In genomic region chr12:108037446-108037845, GRCm38 (mm10) we compare ENCODE assay signal across 12 mouse cellular contexts.
"Had no signal": no experiment of that assay in that cellular context is flagged by ENCODE, and none has a peak within 500 bp of the region (broad histone marks: within the 10 kb centered on the region; RNA-seq: fewer than 3 reads in every experiment).

No protein-coding gene starts in this region.

- H3K4me1 ChIP-seq: neural tube, embryonic 13.5 days had no signal

- H3K9ac ChIP-seq: limb, embryonic 13.5 days; liver, embryonic 14.5 days; neural tube, embryonic 13.5 days had no signal

- H3K27ac ChIP-seq: limb, embryonic 13.5 days; liver, embryonic 14.5 days; neural tube, embryonic 13.5 days had no signal

- H3K4me2 ChIP-seq: limb, embryonic 13.5 days; neural tube, embryonic 13.5 days had no signal

- H3K36me3 ChIP-seq: limb, embryonic 13.5 days; neural tube, embryonic 13.5 days had no signal

- DNase-seq: kidney, adult 18-20 months; kidney, postnatal 25 days; layer of hippocampus, adult 9-11 months; layer of hippocampus, postnatal 36 days; lung, adult 18-20 months; retina, postnatal 1 day; right cerebral cortex, postnatal 4 days; thymus, postnatal 4 days had no signal

- H3K27me3 ChIP-seq: neural tube, embryonic 13.5 days had no signal

- H3K9me3 ChIP-seq: limb, embryonic 13.5 days; neural tube, embryonic 13.5 days had no signal

- H3K4me3 ChIP-seq: limb, embryonic 13.5 days; neural tube, embryonic 13.5 days had no signal

- ATAC-seq: midbrain, embryonic 16.5 days had no signal
